Mouse (Mus musculus) mouse embryonic stem cell (cell line): ENCODE measurements around the gene Cnksr2.

Experiments
- in situ Hi-C, 2 experiments: fragments of 300-500 bp; cut with MboI; formaldehyde crosslinking; loops; 1 replicate in 1 of 2; 3 replicates in 1 of 2; pipeline ENCODE4 v1.14.3; 2019 to 2020; ENCODE audit warnings: low sequenced_read_pairs in 2 of 2, low pct_unique_long_range_greater_than_20kb in 1 of 2, mixed read lengths in 1 of 2; ENCODE audit not compliant: unreplicated experiment in 1 of 2

The Cnksr2 gene

DNA sequence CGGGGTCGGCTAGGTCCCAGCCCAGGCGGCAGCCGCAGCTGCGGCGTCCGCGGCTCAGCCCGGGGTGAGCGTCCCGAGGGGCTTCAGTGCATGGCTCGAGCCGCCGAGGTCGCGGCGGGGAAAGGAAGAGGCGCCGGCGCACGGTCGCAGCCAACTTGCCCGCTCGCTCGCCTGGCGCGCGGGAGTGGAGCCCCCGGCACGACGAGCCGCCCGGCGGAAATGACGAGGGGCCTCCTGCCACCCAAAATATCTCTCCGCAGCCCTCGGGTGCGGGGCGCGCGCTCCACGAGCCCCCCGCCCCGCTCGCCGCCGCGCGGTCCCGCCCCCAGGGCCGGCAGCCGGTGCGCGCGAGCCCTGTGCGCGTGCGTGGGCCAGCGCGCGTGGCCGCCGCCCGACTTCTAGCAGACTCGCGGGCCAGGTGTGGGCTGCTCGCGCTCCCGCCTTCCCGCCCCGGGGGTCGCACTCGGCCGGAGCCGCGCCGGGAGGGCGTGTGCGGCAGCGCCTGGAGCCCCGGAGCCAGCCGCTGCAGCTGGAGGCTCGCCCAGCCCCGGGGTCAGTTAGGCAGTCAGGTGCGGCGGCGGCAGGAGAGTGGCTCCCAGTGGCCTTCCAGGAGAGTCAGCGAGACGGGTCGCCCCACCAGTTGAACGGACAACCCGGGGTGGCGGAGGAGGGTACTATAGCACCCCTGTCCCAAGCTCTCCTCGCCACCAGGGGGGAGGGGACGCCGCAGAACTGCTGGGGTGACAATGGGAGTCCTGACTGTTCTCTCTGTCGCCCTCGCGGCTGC lies at the start of gene Cnksr2:
Cnksr2 (minus strand) TSS at position 238 of the 787 bp plus-strand sequence.
- in situ Hi-C loops, result no loop called here

DNA sequence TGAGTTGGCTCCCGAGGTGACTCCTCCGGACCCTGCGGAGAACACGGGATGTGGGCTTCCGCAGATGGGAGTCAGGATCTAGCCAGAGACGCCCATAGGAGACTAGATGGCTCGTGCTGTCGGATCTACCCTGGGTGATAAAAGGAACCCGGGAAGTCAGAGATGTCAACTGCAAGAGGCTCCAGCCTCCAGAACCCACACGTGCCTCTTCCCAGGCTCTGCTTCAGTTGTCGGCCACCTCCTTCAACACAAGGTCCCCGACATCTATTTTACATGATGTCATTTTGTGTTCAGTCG lies 698 bp upstream of the Cnksr2 start:
- in situ Hi-C loops, result no loop called here

DNA sequence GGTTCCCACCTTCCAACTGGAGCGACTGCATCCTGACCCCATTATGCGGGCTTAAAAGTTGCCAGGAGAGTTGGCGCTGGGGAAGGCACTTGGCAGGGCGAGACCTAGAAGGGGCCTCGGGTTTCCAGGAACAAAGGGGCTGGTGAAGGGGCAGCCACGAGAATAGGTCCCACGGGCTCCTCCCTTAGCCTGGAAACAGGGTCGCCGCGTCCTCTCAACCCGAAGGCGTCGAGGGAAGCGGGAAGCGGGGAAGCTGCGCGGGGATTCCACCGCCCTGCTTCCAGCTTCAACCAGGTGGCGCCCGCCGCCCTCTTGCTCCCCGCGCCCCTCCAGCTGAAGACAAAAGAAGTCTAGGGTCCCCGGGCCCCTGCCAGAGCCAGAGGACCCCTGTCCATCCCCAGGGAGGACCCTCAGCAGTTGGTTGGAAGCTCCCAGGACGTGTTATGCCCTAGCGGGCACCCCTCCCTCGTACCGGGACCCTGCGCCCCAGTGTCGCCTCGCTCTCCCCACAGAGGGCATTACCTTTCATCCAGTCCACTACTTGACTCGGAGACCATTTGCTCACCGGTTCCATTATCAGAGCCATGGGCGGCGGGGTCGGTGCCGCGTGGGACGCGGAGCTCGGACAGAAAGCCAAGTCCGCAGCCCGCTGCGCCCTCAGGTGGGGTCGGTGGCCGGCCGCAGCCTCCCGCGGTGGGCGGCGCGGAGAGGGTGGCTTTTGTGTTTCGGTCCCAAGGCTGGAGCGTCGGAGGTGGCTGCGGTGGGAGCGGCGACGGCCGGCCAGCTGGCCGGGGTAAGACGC lies 638 bp downstream of the Cnksr2 start:
- in situ Hi-C loops, result no loop called here

DNA sequence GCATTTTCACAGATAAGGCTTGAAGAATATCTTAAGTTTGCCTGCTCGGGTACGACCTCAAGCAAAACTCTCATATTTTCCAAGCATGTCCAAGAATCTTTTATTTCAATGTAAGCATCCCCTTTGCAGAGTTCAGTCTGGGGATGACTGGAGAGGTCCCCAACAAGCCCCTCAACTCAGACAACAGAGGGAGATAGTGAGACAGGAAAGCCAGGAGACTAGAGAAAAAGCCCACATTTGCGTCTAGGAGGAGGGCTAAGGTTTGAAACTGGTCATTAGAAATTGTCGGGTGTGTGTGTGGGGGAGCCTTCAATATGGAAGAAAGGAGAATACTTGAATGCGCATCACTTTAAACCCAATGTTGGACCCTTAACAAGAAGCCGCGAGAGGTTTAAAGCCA lies 1.4 kb downstream of the Cnksr2 start:
- in situ Hi-C loops, result no loop called here

DNA sequence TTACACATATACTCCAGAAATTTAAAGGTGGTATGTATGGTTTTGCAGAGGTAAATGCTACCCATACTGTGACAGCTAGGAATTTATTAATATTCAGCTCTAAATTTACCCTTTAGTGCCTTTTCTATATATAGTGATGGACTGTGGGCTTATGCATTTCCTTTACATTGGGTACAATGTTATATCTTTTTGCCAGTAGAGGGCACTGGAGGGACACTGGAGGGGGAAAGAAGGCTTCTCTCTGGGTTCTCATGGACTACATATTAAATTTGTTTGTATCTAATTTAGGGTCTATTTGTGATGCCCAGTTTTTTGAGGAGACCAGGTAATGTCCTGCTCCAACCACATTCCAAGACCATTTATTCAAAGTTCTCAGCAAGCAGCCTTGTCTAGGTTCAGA lies 91.4 kb downstream of the Cnksr2 start:
- in situ Hi-C loops, result no loop called here

DNA sequence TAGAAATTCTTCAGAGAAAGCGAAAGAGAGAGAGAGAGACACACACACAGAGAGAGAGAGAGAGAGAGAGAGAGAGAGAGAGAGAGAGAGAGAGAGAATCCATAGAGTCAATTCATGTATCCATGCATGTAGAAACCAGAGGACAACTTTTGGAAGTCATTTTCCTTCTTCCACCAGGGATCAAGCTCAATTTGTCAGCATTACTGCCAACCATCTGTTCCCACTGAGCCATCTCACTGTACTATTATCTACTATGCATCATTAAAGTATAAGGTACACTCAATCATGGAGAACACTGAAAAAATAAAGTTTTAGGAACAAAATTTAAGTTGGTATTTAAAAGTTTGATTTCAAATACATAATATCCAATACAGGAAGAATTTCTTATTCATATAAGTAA lies 93.8 kb downstream of the Cnksr2 start:
- in situ Hi-C loops, result no loop called here

DNA sequence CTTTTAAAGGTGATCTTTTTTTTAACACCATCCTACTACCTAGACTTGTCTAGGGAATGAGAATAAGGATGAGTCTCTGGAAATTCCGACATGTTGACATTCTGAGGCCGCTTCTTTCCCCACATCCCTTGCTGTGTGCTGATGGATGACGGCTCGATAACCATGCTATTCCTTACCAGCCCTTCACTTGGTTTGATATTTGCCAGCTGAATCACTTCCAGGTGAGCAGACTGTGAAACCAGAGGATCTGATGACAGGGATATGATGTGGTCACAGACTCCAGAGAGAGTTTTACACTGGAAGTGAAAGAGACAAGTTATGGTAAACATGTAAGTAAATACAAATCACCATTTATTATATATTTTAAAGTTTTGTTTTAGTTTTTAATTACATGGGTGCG lies 98.0 kb downstream of the Cnksr2 start:
- in situ Hi-C loops, result no loop called here

DNA sequence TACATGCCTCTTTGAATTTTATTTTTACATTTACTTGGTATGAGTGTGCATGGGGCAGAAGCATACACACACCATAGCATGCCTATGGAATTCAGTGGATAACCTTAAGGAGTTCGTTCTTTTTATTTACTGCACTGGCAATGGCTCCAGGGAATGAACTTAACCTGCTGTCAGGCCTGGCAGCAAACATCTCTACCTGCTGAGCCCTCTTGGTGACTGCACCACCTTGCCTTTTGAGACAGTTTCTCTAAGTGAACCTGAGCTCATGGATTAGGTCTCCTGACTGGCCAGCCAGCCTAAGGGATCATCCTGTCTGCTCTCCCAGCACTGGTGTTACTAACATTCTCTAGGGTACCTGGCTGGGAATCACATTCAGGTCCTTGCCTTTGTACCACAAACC lies 106.5 kb downstream of the Cnksr2 start:
- in situ Hi-C loops, result no loop called here

DNA sequence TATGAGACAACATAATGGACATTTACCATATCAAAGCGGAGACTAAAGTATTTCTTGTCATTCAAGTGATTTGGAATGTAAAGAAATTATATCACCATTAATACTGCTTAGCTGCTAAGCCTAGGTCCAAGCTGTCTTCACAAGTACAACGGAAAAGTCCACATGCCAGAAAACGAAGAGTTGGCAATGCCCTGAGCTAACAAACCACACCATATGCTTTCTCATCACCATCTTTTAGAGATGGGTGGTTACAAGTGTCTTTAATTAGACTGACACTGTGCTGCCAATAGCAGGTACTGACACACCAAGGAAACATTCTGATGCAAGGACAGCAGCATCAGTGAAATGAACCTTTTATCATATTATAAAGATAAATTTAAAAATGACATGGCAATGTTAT lies 123.0 kb downstream of the Cnksr2 start:
- in situ Hi-C loops, result no loop called here

DNA sequence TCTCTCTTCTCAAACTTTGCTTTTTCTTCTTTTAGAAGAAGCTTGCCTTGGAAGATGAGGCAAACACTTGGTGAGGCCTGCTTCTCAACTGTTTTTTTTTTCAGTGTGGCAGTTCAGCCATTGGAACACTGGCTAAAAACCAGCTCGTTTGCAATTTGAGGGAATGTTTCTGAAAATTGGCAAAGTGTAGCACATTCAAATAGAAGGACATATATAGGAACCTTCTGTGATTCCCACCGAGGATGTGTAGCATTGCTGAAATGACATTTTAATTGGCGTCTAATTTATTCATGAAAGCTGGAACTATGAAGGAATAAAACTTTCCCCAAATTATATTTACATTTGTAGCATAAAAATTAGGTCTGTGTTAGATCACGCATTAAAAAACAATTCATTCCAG lies 213.1 kb downstream of the Cnksr2 start:
- in situ Hi-C loops, result no loop called here

DNA sequence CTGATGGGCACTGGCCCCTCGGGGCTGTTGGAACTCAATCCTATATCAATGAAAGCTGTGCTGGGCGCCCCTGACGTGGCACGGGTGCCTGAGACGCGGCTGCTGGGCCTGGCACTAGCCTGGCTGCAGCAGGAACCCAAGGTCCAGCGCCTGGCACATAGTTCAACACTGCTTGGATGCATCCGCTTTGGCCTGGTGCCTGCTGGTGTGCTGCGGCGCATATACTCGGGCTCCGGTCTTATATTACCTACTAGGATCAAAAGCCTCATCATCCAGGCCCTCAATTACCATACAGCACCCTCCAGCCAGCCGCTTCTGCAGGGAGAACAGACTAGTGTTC lies 224.2 kb downstream of the Cnksr2 start:
- in situ Hi-C loops, result no loop called here

DNA sequence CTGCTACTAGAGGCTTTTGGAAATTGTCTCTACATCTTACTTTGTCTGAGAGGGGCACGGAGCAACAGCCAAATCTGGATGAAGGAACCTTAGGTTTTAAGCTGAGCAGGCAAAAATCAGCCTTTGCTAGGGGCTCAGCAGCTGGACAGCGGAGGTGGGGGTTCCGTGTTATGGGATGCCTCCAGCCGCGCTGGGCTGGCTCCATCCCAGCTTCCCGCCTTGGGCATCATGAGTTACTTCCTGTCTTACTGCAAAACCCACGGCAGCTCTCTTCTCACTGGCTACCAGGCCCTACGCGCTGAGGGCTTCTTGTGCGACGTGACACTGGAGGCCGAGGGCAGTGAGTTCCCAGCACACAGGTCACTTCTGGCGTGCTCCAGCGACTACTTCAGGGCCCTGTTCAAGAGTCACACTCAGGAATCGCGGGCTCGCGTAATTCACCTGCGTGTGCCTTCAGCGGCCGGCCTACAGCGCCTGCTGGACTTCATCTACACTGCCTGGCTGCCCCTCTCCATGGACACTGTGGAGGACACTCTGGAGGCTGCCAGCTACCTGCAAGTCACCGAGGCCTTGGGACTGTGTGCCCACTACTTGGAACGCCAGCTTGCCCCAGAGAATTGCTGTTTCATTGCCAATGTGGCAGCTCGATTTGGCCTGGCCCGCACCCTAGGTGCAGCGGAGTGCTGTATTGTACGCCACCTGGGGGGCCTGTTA lies 224.7 kb downstream of the Cnksr2 start, which contains the start of gene Klhl34:
Klhl34 (plus strand) TSS at position 229 of the 714 bp plus-strand sequence.
- in situ Hi-C loops, result no loop called here

DNA sequence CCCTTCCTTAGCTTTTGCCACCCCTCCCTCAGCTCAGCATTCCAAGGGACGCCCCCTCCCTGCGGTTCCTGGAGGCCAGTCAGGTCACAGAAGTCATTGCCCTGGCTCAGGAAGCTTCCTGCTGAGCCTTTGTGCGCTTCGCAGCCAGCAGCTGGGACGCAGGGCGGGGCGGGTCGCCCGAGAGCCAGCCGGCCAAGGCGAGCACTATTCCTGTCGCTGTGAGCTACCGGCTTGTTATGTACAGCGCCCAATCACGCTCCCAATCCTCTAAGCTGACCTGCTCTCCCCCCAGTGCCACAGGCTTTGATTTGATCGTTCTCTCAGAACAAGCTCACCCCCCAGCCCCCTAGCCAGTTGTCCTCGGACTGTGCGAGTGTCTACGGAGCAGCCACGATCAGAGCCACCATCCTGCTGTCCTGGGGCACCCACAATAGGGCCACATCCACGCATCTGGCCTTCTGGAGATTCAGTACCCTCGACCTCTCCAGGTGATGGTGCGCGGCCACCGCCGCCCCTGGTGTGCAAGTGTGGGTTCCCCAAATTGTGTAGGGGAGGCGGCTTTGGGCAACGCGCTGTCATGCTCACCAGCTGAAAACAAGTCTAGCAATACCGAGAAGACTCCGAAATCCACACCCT lies 225.4 kb downstream of the Cnksr2 start:
- in situ Hi-C loops, result no loop called here

DNA sequence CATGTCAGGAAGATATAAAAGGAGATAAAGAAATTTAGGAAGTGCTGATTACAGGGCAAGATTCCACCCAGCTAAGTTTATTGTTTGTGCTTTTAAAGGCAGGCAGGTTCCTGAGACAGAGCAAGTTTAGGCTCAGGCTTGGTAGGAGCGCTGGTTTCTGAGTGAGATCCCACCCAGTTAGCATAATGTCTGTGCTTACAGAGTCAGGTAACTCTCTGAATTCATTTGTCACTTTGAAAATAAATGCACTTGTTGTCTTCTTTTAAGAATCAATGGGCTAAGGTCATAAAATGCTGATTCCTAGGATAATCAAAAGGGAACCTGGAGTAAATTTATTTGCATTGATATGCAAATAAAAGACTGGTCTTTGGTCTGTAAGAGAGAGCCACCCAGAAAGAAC lies 233.4 kb downstream of the Cnksr2 start:
- in situ Hi-C loops, result no loop called here

DNA sequence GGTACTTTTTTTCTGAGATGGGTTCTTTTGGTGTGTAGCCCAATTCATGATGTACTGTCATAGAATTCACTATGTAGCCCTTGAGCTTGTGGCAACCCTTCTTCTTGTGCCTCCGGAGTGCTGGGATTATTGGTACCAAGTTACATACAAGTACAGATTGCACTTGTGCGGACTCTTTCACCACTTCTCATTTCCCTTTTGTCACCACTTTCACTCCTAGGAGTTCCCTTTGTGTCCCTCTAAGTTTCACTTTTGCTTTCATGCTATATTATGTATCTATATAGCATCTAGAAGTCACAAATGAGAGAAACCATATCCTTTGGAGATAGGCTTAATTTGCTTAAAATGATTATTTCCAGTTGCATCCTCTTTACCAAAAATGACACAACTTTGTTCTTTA lies 241.4 kb downstream of the Cnksr2 start:
- in situ Hi-C loops, result no loop called here
